Mouse (Mus musculus) cortical plate, adult 2 months (tissue): ENCODE results near the gene Thap8.

Experiments used
- CTCF ChIP-seq: fragments of 200-500 bp; IDR thresholded peaks from 2 replicates; pipeline ENCODE4 v1.5.1; 2011; ENCODE audit warnings: mild to moderate bottlenecking, control low read depth, low read length; ENCODE audit not compliant: insufficient read depth; ENCODE audit errors: extremely low read depth
- POLR2A ChIP-seq: fragments of 200-500 bp; IDR thresholded peaks from 2 replicates; pipeline ENCODE4 v1.6.1; 2011; ENCODE audit warnings: mild to moderate bottlenecking, low read length, control low read depth; ENCODE audit not compliant: insufficient read depth; ENCODE audit errors: extremely low read depth

DNA sequence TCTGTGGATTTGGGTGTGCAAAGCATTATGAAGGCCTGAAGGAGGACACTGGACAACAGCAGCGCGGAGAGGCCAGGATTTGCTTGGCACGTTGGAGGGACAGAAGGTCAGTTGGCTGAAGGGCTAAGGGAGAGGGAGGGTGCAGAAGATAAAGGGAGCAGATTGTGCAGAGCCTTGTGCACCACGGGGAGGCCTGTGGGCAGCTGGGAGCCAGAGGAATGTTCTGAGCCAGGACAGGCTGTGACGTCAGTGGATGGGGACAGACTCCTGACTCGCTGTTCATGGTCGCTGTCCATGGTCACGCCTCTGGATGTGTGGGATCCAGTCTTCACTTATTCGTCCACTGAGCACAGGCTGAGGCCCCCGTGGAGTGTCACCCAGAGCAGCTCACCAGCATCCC lies 15.2 kb downstream of the Thap8 start:
- TF ChIP-seq POLR2A (no peak), CTCF (no peak)
